Mouse (Mus musculus) MEL (cell line): ENCODE results near the gene Emc3.

Source experiments
- CHD2 ChIP-seq: IDR thresholded peaks from 2 replicates; pipeline ENCODE4 v1.6.1; 2011; ENCODE audit warnings: low read length, improper control_type of control experiment
- CTCF ChIP-seq, 3 experiments: IDR thresholded peaks in 2 of 3; conservative IDR thresholded peaks in 1 of 3; 2 replicates each; pipeline ENCODE4 v1.5.1; 2011 to 2012; ENCODE audit warnings: low read length in 3 of 3, low read depth in 2 of 3, mild to moderate bottlenecking in 2 of 3, improper control_type of control experiment in 1 of 3, inconsistent platforms in 1 of 3, mixed read lengths in 1 of 3, moderate library complexity in 1 of 3; ENCODE audit not compliant: control insufficient read depth in 1 of 3, insufficient read depth in 1 of 3, poor library complexity in 1 of 3, severe bottlenecking in 1 of 3
- TBP ChIP-seq: IDR thresholded peaks from 2 replicates; pipeline ENCODE4 v1.8.0; 2011; ENCODE audit warnings: low read depth, low read length, improper control_type of control experiment
- UBTF ChIP-seq: IDR thresholded peaks from 2 replicates; pipeline ENCODE4 v1.6.1; 2012; ENCODE audit warnings: low read depth, mild to moderate bottlenecking, inconsistent platforms, low read length, improper control_type of control experiment, moderate library complexity, borderline replicate concordance; ENCODE audit not compliant: insufficient read depth
- USF1 ChIP-seq: IDR thresholded peaks from 2 replicates; pipeline ENCODE4 v1.6.1; 2014; ENCODE audit warnings: low read depth, mild to moderate bottlenecking, inconsistent platforms, low read length, improper control_type of control experiment, moderate library complexity
- ZC3H11A ChIP-seq: IDR thresholded peaks from 2 replicates; pipeline ENCODE4 v1.6.1; 2012; ENCODE audit warnings: low read depth, mild to moderate bottlenecking, inconsistent platforms, low read length, improper control_type of control experiment

DNA sequence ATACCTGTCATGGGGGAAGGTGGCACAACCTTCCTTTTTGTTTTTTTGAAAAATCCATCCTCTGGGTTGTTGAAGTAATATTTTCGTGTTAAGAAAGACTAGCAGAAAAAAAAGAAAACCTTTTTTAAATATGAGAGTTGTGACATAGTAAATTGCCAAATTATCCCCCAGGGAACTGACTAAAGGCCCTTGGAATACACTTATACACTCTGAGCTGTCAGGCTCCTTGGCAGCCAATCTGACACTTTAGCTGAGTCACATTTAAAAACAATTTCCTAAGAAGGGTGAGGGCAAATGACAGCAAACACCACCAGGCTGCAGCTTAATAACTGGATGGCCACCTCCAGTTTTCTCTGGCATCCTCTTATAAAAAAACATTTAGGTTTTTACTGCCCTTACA is 9.1 kb downstream of the Emc3 start:
- TF ChIP-seq UBTF = no peak
- no peak for TF ChIP-seq CTCF (IDR thresholded peaks at IDR 0.05 in 2 of 3, conservative IDR thresholded peaks at IDR 0.05 in 1 of 3; ENCODE audit: control insufficient read depth in 1 of 3, insufficient read depth in 1 of 3, low read depth in 2 of 3, low read length in 3 of 3, poor library complexity in 1 of 3, severe bottlenecking in 1 of 3)
- no peak for TF ChIP-seq CHD2
- TF ChIP-seq USF1 = no peak
- no peak for TF ChIP-seq TBP
- no peak for TF ChIP-seq ZC3H11A
